Mouse (Mus musculus): ENCODE measurements around the gene Dand5.

DNA sequence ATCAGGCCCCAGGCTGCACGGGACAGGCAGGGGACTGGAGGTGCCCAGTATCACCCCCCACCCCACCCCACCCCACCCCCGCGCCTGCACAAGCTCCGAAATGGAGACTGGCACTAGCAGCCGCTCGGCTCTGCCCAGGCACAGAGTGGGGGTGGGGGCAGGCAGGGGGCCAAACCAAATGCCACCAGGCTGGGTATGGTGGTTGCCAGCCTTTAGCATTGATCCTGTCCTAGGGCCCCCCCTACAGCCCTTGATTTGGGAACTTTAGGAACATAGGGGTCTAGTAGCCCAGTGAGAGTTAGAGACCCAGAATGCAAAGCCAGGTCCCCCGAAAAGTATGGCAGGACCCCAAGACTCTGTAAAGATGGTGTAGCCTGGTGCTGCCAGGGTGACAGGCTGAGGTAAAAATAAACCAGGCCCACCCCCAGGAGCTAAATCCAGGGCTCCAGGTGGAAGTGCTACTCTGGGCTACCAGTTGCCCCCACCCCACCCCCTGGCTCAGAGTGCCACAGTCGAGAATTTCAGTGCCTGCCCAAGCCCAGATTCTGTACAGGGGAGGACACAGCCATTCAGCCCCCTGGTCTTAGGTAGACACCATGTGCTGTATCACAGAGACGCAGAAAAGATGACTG lies 32.7 kb downstream of the Dand5 start:
- TF ChIP-seq POLR2A (IDR thresholded peaks at IDR 0.05; ENCODE audit: control insufficient read depth, low read depth, low read length) = no peak
- TF ChIP-seq CTCF (IDR thresholded peaks at IDR 0.05; ENCODE audit: control insufficient read depth, insufficient read depth, insufficient replicate concordance, low read depth, low read length) = no peak

All from testis, adult 2 months (tissue).